Mouse (Mus musculus): Measurements from ENCODE around the gene Slc8a3. TPM values are rescaled to one million over a fixed set of nuclear protein-coding genes. Genes with fewer than 3 reads are reported as not detected.
"Not testable (repeated sequence)": the region's sequence is repeated elsewhere in the genome, so short reads cannot be mapped to it uniquely, and the experiment has no call there.

Slc8a3 gene
- 0.43 and 0.65 TPM in 2 replicates for polyA plus RNA-seq (2012; rRNA removed)

DNA sequence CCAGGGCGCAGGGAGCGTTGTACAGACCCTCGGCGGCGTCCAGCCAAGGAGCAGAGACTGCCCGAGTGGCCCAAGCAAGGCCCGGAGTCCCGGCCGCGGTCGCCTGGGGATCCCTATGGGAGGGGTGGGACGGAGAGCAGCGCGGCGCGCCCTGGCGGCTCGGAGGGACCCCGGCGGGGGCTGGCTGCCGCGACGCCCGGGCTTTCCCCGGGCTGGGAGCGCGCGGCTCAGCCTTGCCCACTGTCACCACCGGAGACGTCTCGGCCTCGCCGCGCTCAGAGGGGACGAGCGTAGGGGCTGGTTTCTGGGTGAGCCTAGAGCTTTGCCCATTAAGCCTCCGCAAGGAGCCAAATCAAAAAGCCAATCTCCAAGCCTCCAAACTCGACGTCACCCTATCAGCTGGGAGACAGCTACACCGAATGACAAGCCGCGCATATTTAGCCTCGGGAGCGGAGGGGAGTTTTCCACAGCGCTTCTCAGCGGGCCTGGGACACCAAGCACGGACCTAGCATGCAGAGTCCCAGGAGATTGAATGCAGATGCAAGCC is at the start of gene Slc8a3:
Slc8a3 (minus strand) TSS at position 306 of the 547 bp plus-strand sequence.
- no peak for TF ChIP-seq POLR2A (IDR thresholded peaks at IDR 0.05; ENCODE audit: low read depth, low read length)
- no peak for TF ChIP-seq CTCF (IDR thresholded peaks at IDR 0.05; ENCODE audit: extremely low read depth, insufficient read length, insufficient replicate concordance, low read depth, low read length)
- H3K27me3 ChIP-seq (ENCODE audit: control insufficient read depth, insufficient read depth, low read length): peaks cover 32% of the 10 kb centered on the region
- 2% methylated on average over 47 of the region's 47 CpGs for WGBS
- H3K27ac ChIP-seq (ENCODE audit: insufficient read depth, low read depth, low read length): no peak within 1 kb of the TSS
- no peaks in the 10 kb centered on the region for H3K36me3 ChIP-seq (ENCODE audit: control insufficient read depth, insufficient read depth, low read length)
- H3K4me1 ChIP-seq (ENCODE audit: control insufficient read depth, insufficient read depth, insufficient read length, low read length): 0 out of 2 replicates have a peak, but pooled peaks cover 4% of the 10 kb centered on the region
- peak within 1 kb of the TSS; percentile 56 for H3K4me3 ChIP-seq (ENCODE audit: low read depth, low read length)

DNA sequence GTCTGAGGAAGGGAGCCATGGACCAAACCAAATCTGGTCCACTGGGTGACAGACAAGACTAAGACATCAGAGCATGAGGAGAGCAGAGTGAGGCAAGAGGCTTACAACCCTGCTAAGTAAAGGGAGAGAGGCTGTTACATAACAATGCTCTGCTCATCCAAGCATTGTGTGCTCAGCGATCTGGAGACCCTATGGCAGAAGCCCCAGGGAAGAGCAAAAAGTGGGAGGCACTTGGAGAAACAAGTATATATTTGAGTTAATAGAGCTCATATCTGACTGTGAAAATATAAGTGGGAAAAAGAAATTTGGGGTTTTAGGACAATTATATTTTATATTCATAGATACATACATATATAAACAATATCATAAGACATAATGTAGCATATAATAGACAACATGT is 46.4 kb upstream of the Slc8a3 start, which contains the start of gene Gm4787:
Gm4787 (minus strand) TSS at position 101 of the 400 bp plus-strand sequence.
- not testable (repeated sequence) for H3K27me3 ChIP-seq (ENCODE audit: control insufficient read depth, insufficient read depth, low read length); H3K4me1 ChIP-seq (ENCODE audit: control insufficient read depth, insufficient read depth, insufficient read length, low read length); H3K4me3 ChIP-seq (ENCODE audit: low read depth, low read length); H3K36me3 ChIP-seq (ENCODE audit: control insufficient read depth, insufficient read depth, low read length); H3K27ac ChIP-seq (ENCODE audit: insufficient read depth, low read depth, low read length)
- WGBS: 91% methylated on average over 1 of the region's 1 CpGs

DNA sequence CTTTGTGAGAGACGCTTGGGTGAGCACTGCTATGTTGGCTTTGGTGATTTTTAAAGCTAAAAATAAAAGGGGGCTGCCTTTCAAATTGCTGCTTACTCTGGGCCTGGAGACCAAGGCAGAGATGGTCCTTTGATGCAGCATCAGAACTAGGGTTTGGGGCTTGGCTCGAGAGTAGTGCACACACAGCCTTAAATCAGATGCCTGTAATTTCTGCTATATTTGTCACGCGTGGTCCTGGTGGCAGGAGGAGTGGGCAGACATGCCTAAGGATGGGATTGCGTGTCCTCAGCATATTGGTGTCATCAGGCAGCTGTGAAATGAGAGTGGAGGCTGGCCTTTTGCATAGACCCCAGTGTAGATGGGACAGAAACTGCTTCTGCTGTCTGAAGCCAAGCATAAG is 861 bp upstream of the Slc8a3 start:
- 0 out of 2 replicates have a peak, but pooled peaks cover 4% of the 10 kb centered on the region for H3K4me1 ChIP-seq (ENCODE audit: control insufficient read depth, insufficient read depth, insufficient read length, low read length)
- peaks cover 32% of the 10 kb centered on the region for H3K27me3 ChIP-seq (ENCODE audit: control insufficient read depth, insufficient read depth, low read length)
- H3K4me3 ChIP-seq (ENCODE audit: low read depth, low read length): no peak overlapping the region
- H3K36me3 ChIP-seq (ENCODE audit: control insufficient read depth, insufficient read depth, low read length): no peaks in the 10 kb centered on the region
- no peak overlapping the region for H3K27ac ChIP-seq (ENCODE audit: insufficient read depth, low read depth, low read length)
- TF ChIP-seq POLR2A (IDR thresholded peaks at IDR 0.05; ENCODE audit: low read depth, low read length) (no peak), CTCF (IDR thresholded peaks at IDR 0.05; ENCODE audit: extremely low read depth, insufficient read length, insufficient replicate concordance, low read depth, low read length) (no peak)
- 82% methylated on average over 5 of the region's 5 CpGs for WGBS

- 0 out of 2 replicates have a peak, but pooled peaks cover 4% of the 10 kb centered on the region for H3K4me1 ChIP-seq (ENCODE audit: control insufficient read depth, insufficient read depth, insufficient read length, low read length)
- peaks cover 32% of the 10 kb centered on the region for H3K27me3 ChIP-seq (ENCODE audit: control insufficient read depth, insufficient read depth, low read length)
- TF ChIP-seq POLR2A (IDR thresholded peaks at IDR 0.05; ENCODE audit: low read depth, low read length) (no peak), CTCF (IDR thresholded peaks at IDR 0.05; ENCODE audit: extremely low read depth, insufficient read length, insufficient replicate concordance, low read depth, low read length) (no peak)
- no peak overlapping the region for H3K27ac ChIP-seq (ENCODE audit: insufficient read depth, low read depth, low read length)
- WGBS: 1% methylated on average over 53 of the region's 54 CpGs
- peak overlapping the region; percentile 56 for H3K4me3 ChIP-seq (ENCODE audit: low read depth, low read length)
- no peaks in the 10 kb centered on the region for H3K36me3 ChIP-seq (ENCODE audit: control insufficient read depth, insufficient read depth, low read length)
These were observed 774 bp downstream of the Slc8a3 start for GRCm38 (mm10) chr12:81331937-81332874.

GRCm38 (mm10) chr12:81331046-81331638 is 1.8 kb downstream of the Slc8a3 start:
- Histone ChIP-seq H3K27me3 (ENCODE audit: control insufficient read depth, insufficient read depth, low read length) (peaks cover 32% of the 10 kb centered on the region), H3K4me3 (ENCODE audit: low read depth, low read length) (no peak overlapping the region), H3K36me3 (ENCODE audit: control insufficient read depth, insufficient read depth, low read length) (no peaks in the 10 kb centered on the region), H3K27ac (ENCODE audit: insufficient read depth, low read depth, low read length) (no peak overlapping the region), H3K4me1 (ENCODE audit: control insufficient read depth, insufficient read depth, insufficient read length, low read length) (0 out of 2 replicates have a peak, but pooled peaks cover 4% of the 10 kb centered on the region)
- TF ChIP-seq CTCF (IDR thresholded peaks at IDR 0.05; ENCODE audit: extremely low read depth, insufficient read length, insufficient replicate concordance, low read depth, low read length): no peak
- no peak for TF ChIP-seq POLR2A (IDR thresholded peaks at IDR 0.05; ENCODE audit: low read depth, low read length)
- WGBS: 54% methylated on average over 5 of the region's 5 CpGs

- no peaks in the 10 kb centered on the region for H3K27me3 ChIP-seq (ENCODE audit: control insufficient read depth, insufficient read depth, low read length)
- H3K4me3 ChIP-seq (ENCODE audit: low read depth, low read length): no peak overlapping the region
- no peak overlapping the region for H3K27ac ChIP-seq (ENCODE audit: insufficient read depth, low read depth, low read length)
- TF ChIP-seq CTCF (IDR thresholded peaks at IDR 0.05; ENCODE audit: extremely low read depth, insufficient read length, insufficient replicate concordance, low read depth, low read length): no peak
- no peak for TF ChIP-seq POLR2A (IDR thresholded peaks at IDR 0.05; ENCODE audit: low read depth, low read length)
- H3K36me3 ChIP-seq (ENCODE audit: control insufficient read depth, insufficient read depth, low read length): no peaks in the 10 kb centered on the region
- no peaks in the 10 kb centered on the region for H3K4me1 ChIP-seq (ENCODE audit: control insufficient read depth, insufficient read depth, insufficient read length, low read length)
- 59% methylated on average over 3 of the region's 3 CpGs for WGBS
These were observed 8.0 kb downstream of the Slc8a3 start for GRCm38 (mm10) chr12:81324991-81325390.

- no peak for TF ChIP-seq POLR2A (IDR thresholded peaks at IDR 0.05; ENCODE audit: low read depth, low read length)
- no peak for TF ChIP-seq CTCF (IDR thresholded peaks at IDR 0.05; ENCODE audit: extremely low read depth, insufficient read length, insufficient replicate concordance, low read depth, low read length)
- no peaks in the 10 kb centered on the region for H3K4me1 ChIP-seq (ENCODE audit: control insufficient read depth, insufficient read depth, insufficient read length, low read length)
- WGBS: 91% methylated on average over 3 of the region's 3 CpGs
- H3K4me3 ChIP-seq (ENCODE audit: low read depth, low read length): no peak overlapping the region
- no peak overlapping the region for H3K27ac ChIP-seq (ENCODE audit: insufficient read depth, low read depth, low read length)
- H3K27me3 ChIP-seq (ENCODE audit: control insufficient read depth, insufficient read depth, low read length): no peaks in the 10 kb centered on the region
- H3K36me3 ChIP-seq (ENCODE audit: control insufficient read depth, insufficient read depth, low read length): no peaks in the 10 kb centered on the region
These were observed 8.9 kb downstream of the Slc8a3 start for GRCm38 (mm10) chr12:81324116-81324515.
